ENCODE assay signal across 15 mouse cellular contexts in the genomic region with DNA sequence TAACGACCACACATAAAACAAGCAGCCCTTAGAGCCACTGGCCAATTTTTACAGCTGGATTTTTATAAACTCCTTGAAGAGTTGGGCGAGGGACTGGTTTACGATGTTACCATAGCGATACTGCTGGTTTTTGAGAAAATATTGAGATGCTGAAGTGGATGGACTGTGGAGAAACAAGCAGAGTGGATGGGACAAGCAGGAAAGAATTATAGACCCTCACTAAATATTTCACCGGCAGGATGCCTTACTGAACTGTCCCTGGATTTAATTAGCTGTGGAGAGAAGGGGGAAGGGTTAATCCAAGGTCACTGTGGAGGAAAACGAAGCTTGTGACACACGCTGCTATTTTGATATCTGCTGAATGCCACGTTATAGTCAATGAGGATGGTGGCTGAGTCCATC. TPM values are rescaled to one million over a fixed set of nuclear protein-coding genes. Genes with fewer than 3 reads are reported as not detected.
DNase-seq lines count a peak whose midpoint lies in the region; ATAC-seq and TF ChIP-seq lines count a peak whose summit lies in the region.
"Had no signal": no experiment of that assay in that cellular context is flagged by ENCODE, and none has a peak within 500 bp of the region (broad histone marks: within the 10 kb centered on the region; RNA-seq: fewer than 3 reads in every experiment).

No protein-coding gene starts in this region.

- H3K27ac ChIP-seq in kidney, embryonic 14.5 days (ENCODE audit: low read depth, low read length), result peak overlapping the region; percentile 37; the same call in 1 of the 2 replicates
- 0 out of 2 replicates have a peak overlapping the region, but pooled peaks have one; percentile 21 for H3K27ac ChIP-seq in small intestine, adult 2 months (ENCODE audit: insufficient read depth, low read depth, low read length)
- H3K27ac ChIP-seq: heart, adult 2 months; liver, embryonic 12.5 days had no signal

- WGBS in kidney, embryonic 14.5 days, result 12% methylated on average over 8 of the region's 8 CpGs
- 41% methylated on average over 8 of the region's 8 CpGs for WGBS in small intestine, adult 2 months

- DNase-seq in kidney, postnatal 25 days, result no peak
- DNase-seq in lung, postnatal 10 days, result peak; percentile 33
- no peak for DNase-seq in lung, postnatal 4 days
- peak; percentile 52 for DNase-seq in hindlimb bud, embryonic 11.5 days (ENCODE audit: extremely low spot score, low read depth, low spot score)
- no peak for DNase-seq in cerebellum, adult 9-10 months
- DNase-seq: cerebellum, postnatal 14 days; heart, adult 2 months; layer of hippocampus, postnatal 36 days had no signal

- no peak for TF ChIP-seq POLR2A in small intestine, adult 2 months (IDR thresholded peaks at IDR 0.05; ENCODE audit: low read depth, low read length)

- H3K9ac ChIP-seq in kidney, embryonic 14.5 days (ENCODE audit: low read depth, low read length), result no peak overlapping the region
- H3K9ac ChIP-seq: liver, embryonic 12.5 days had no signal

- no peaks in the 10 kb centered on the region for H3K36me3 ChIP-seq in kidney, embryonic 14.5 days (ENCODE audit: control insufficient read depth, insufficient read depth, low read length)
- no peaks in the 10 kb centered on the region for H3K36me3 ChIP-seq in small intestine, adult 2 months (ENCODE audit: control insufficient read depth, insufficient read depth, low read length)
- H3K36me3 ChIP-seq: liver, embryonic 12.5 days had no signal

- peak; percentile 83 for ATAC-seq in kidney, embryonic 14.5 days (ENCODE audit: low FRiP score, low TSS enrichment)
- no peak for ATAC-seq in cerebellum, adult (ENCODE audit: insufficient number of reproducible peaks, low FRiP score, low TSS enrichment)
- ATAC-seq: inflammation-experienced regulatory T-cells, adult 6 months; liver, embryonic 12.5 days had no signal

- no peak for TF ChIP-seq CTCF in small intestine, adult 2 months (IDR thresholded peaks at IDR 0.05; ENCODE audit: extremely low read depth, insufficient read length, insufficient replicate concordance, low read depth, low read length)

- no peak overlapping the region for H3K4me3 ChIP-seq in kidney, embryonic 14.5 days (ENCODE audit: low read length)
- no peak overlapping the region for H3K4me3 ChIP-seq in small intestine, adult 2 months (ENCODE audit: low read depth, low read length)
- H3K4me3 ChIP-seq: heart, adult 2 months; liver, embryonic 12.5 days; megakaryocyte, embryonic 14.5 days had no signal

- H3K9me3 ChIP-seq in kidney, embryonic 14.5 days (ENCODE audit: control insufficient read depth, low read length), result no peaks in the 10 kb centered on the region
- H3K9me3 ChIP-seq: liver, embryonic 12.5 days; megakaryocyte, embryonic 14.5 days had no signal

- H3K4me2 ChIP-seq in kidney, embryonic 14.5 days (replicated peaks; ENCODE audit: low read depth, low read length), result peak overlapping the region; percentile 17
- H3K4me2 ChIP-seq: liver, embryonic 12.5 days had no signal

- H3K27me3 ChIP-seq in kidney, embryonic 14.5 days (ENCODE audit: control insufficient read depth, insufficient read depth, low read length), result no peaks in the 10 kb centered on the region
- no peaks in the 10 kb centered on the region for H3K27me3 ChIP-seq in small intestine, adult 2 months (ENCODE audit: control insufficient read depth, insufficient read depth, low read length)
- H3K27me3 ChIP-seq: CH12.LX; liver, embryonic 12.5 days; megakaryocyte, embryonic 14.5 days had no signal

- H3K4me1 ChIP-seq in kidney, embryonic 14.5 days (ENCODE audit: control insufficient read depth, insufficient read depth, low read length), result peaks cover 10% of the 10 kb centered on the region; the same call in 1 of the 2 replicates
- H3K4me1 ChIP-seq in small intestine, adult 2 months (ENCODE audit: control insufficient read depth, insufficient read depth, insufficient read length, low read length), result no peaks in the 10 kb centered on the region
- H3K4me1 ChIP-seq: liver, embryonic 12.5 days; megakaryocyte, embryonic 14.5 days had no signal

RNA-seq across cellular contexts. Expression of gene Adtrp, which starts 24.7 kb away (rescaled TPM):
- 0.23 and 0.67 TPM in 2 replicates for polyA plus RNA-seq in kidney, embryonic 14.5 days (2014; fragmentation: Nextera tagmentation; extraction: Ambion mirVana)
- polyA plus RNA-seq in small intestine, adult 2 months (2012; rRNA removed), result 48.1 and 76.9 TPM in 2 replicates
- polyA plus RNA-seq: inflammation-experienced regulatory T-cells, adult 6 months; liver, embryonic 12.5 days had no signal

Comparison
In these comparisons a context has a peak if more than half of its experiments do, and no peak if none do; other contexts are left out.
1. DNase-seq: peak in lung, postnatal 10 days (single experiment) and hindlimb bud, embryonic 11.5 days (single experiment); none in kidney, postnatal 25 days (0 of 2), lung, postnatal 4 days (0 of 2) and cerebellum, adult 9-10 months (single experiment).
2. RNA of gene Adtrp, which starts 24.7 kb away (polyA plus RNA-seq): 48.1 to 76.9 TPM in small intestine, adult 2 months; 0.23 to 0.67 TPM in kidney, embryonic 14.5 days; every median in the first group is over 10 times any median in the second.